Mouse (Mus musculus) ovary, postnatal 10 days (tissue): ENCODE measurements around the gene Olfr1143.

Experiments
- DNase-seq: peaks from one replicate; pipeline ENCODE4 v3.0.0; 2022; ENCODE audit warnings: low spot score

The Olfr1143 gene

DNA sequence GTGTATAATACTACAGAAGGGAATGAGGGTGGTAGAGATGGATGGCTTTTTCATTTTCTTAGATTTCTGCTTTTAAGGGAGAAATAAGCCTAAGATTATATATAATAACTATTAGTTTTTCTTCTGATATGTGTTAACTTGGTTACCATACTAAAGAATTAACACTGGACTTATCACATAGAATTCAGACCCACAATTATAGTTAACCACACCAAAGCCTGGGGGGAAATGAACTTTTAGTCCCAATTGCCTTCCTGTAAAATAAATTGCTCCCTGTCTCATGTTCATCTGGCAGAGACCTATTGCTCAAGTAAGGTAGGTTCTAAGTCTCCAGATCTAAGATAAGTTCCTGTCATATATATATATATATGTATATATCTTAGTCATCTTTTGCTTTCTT lies at the start of gene Olfr1143:
Gene Olfr1143, plus strand, starts transcription at position 301 of the 400 bp plus-strand sequence.
- DNase-seq = no peak

GRCm38 (mm10) chr2:87753891-87754290 lies 46.5 kb upstream of the Olfr1143 start, which contains the start of gene Olfr1141:
Gene Olfr1141 (minus strand): TSS chr2:87753991.
- no peak for DNase-seq

DNA sequence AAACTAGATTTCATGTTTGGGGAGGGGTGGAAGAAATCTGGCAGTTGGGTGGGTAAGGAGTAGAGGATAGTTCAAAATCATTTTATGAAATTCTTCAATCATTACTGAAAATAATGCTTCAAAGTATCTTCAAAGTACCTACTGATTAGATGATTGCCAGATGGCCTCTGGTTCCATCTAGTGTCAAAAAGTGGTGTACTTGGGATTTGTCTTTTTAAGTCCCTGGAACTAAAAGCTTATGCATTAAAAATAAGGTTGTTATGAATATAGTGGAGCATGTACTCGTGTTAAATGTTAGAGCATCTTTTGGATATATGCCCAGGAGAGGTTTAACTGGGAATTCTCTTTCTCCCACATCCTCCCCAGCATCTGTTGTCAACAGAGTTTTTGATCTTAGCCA lies 24.2 kb upstream of the Olfr1143 start:
- no peak for DNase-seq

GRCm38 (mm10) chr2:87779183-87779582 lies 21.2 kb upstream of the Olfr1143 start, which contains the start of gene Olfr152:
Gene Olfr152 (plus strand): TSS chr2:87779483.
- DNase-seq = no peak

- no peak for DNase-seq
Observed at GRCm38 (mm10) chr2:87809522-87809921, 9.1 kb downstream of the Olfr1143 start, which contains the start of gene Olfr1145. Gene Olfr1145 (plus strand): TSS chr2:87809822.

DNA sequence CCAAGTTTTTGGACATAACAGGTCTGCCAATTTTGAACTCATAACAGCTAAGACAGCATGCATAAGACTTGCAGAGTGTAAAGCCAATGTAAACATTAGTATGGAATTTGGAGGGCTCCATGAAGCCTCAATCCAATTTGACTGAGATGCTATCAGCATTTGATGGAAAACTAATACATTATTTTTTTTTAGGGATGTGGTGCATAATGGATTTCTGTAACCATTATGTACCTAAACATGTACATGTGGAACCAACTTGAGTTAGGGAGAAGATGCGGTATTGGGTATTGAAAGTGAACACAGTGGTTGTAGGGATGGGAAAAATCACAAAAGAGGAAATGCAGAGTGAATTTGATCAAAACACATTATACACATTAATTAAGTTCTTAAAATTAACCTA lies 29.8 kb downstream of the Olfr1143 start, which contains the start of gene Olfr1148:
Gene Olfr1148, plus strand, starts transcription at position 301 of the 400 bp plus-strand sequence.
- no peak for DNase-seq

DNA sequence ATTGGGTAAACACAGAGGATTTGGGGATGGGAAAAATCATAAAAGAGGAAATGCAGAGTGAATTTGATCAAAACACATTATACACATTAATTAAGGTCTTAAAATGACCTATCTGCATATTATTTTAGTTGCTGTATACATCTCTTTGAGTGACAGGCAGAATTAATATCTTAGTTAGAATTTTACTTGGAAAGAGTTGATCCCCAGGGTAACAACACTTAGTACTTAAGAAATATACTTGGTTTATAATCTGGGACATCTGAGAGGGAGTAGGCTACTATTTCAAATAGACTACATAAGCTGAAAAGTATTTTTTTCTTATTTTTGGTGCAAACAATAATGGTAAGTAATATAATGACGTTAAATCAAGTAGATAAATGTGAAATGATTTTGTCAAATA lies 43.3 kb downstream of the Olfr1143 start, which contains the start of gene Olfr1150-ps1:
Gene Olfr1150-ps1, plus strand, starts transcription at position 301 of the 400 bp plus-strand sequence.
- no peak for DNase-seq
